Mouse (Mus musculus): Measurements from ENCODE around the gene Nusap1. TPM values are rescaled to one million over a fixed set of nuclear protein-coding genes. Genes with fewer than 3 reads are reported as not detected.

Gene Nusap1
- polyA plus RNA-seq, 1 experiment, result 4.4 TPM

GRCm38 (mm10) chr2:119587383-119587782, 30.7 kb upstream of the Nusap1 start:
- H3K4me3 ChIP-seq, result no peak overlapping the region
- H3ac ChIP-seq (ENCODE audit: control insufficient read depth, insufficient read length), result no peak overlapping the region
- H3K27me3 ChIP-seq (ENCODE audit: control insufficient read depth, insufficient read depth, insufficient read length), result no peaks in the 10 kb centered on the region
- TF ChIP-seq REST (IDR thresholded peaks at IDR 0.05; ENCODE audit: insufficient read depth, insufficient read length), result no peak
- no peak for TF ChIP-seq POLR2AphosphoS2 (IDR thresholded peaks at IDR 0.05; ENCODE audit: insufficient read length, low read depth)
- no peak for TF ChIP-seq SRF (IDR thresholded peaks at IDR 0.05; ENCODE audit: control insufficient read depth, insufficient read length, low read depth)
- H3K79me2 ChIP-seq (ENCODE audit: control insufficient read depth, insufficient read depth), result no peaks in the 10 kb centered on the region
- H3K36me3 ChIP-seq (ENCODE audit: control insufficient read depth, insufficient read depth), result peaks cover 7% of the 10 kb centered on the region
- no peak overlapping the region for H3K4me2 ChIP-seq (ENCODE audit: low read depth)

DNA sequence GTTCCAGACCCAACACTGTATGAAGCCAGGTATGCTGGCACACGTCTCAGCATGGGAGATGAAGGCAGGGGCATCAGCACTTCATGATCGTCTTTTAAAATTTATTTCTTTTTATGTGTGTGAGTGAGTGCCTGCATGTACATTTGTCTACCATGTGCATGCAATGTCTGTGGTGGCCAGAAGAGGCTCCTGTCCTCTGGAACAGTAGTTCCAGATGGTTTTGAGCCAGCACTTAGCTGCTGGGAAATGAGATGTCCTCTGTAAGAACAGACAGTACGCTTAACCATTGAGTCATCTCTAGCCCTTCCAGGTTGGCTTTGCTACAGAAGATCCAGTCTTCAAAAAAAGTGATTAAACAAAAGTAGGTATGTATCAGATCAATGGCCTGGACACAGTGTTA, 26.9 kb upstream of the Nusap1 start:
- H3ac ChIP-seq (ENCODE audit: control insufficient read depth, insufficient read length), result no peak overlapping the region
- TF ChIP-seq TCF12 (IDR thresholded peaks at IDR 0.05; ENCODE audit: insufficient read depth, poor library complexity, severe bottlenecking) (no peak), USF1 (IDR thresholded peaks at IDR 0.05; ENCODE audit: low read depth) (no peak), MYOD1 (IDR thresholded peaks at IDR 0.05; ENCODE audit: control insufficient read depth in 1 of 3, insufficient read length in 2 of 3, low read depth in 2 of 3) (no peak), POLR2AphosphoS2 (IDR thresholded peaks at IDR 0.05; ENCODE audit: insufficient read length, low read depth) (no peak)
- H3K27me3 ChIP-seq (ENCODE audit: control insufficient read depth, insufficient read depth, insufficient read length), result no peaks in the 10 kb centered on the region
- H3K79me2 ChIP-seq (ENCODE audit: control insufficient read depth, insufficient read depth), result peaks cover 18% of the 10 kb centered on the region
- H3K4me2 ChIP-seq (ENCODE audit: low read depth), result no peak overlapping the region
- no peak overlapping the region for H3K4me3 ChIP-seq
- peaks cover 10% of the 10 kb centered on the region for H3K36me3 ChIP-seq (ENCODE audit: control insufficient read depth, insufficient read depth)

- Histone ChIP-seq H3K27me3 (ENCODE audit: control insufficient read depth, insufficient read depth, insufficient read length) (no peaks in the 10 kb centered on the region), H3K36me3 (ENCODE audit: control insufficient read depth, insufficient read depth) (peaks cover 26% of the 10 kb centered on the region), H3K4me3 (peak overlapping the region; percentile 69), H3ac (ENCODE audit: control insufficient read depth, insufficient read length) (peak overlapping the region; percentile 71), H3K4me2 (ENCODE audit: low read depth) (peak overlapping the region; percentile 83), H3K79me2 (ENCODE audit: control insufficient read depth, insufficient read depth) (peaks cover 39% of the 10 kb centered on the region)
- no peak for TF ChIP-seq E2F4 (IDR thresholded peaks at IDR 0.05; ENCODE audit: insufficient read depth)
- TF ChIP-seq TCF12 (IDR thresholded peaks at IDR 0.05; ENCODE audit: insufficient read depth, poor library complexity, severe bottlenecking), result no peak
- TF ChIP-seq CEBPB (IDR thresholded peaks at IDR 0.05; ENCODE audit: insufficient read depth, poor library complexity, severe bottlenecking), result no peak
- no peak for TF ChIP-seq TCF3 (IDR thresholded peaks at IDR 0.05; ENCODE audit: insufficient read length, low read depth)
- TF ChIP-seq REST (IDR thresholded peaks at IDR 0.05; ENCODE audit: insufficient read depth, insufficient read length), result no peak
- no peak for TF ChIP-seq MYOG (IDR thresholded peaks at IDR 0.05; ENCODE audit: control insufficient read depth in 1 of 3, insufficient read depth in 1 of 3, insufficient read length in 2 of 3, low read depth in 2 of 3)
- TF ChIP-seq USF1 (IDR thresholded peaks at IDR 0.05; ENCODE audit: low read depth), result no peak
- no peak for TF ChIP-seq SRF (IDR thresholded peaks at IDR 0.05; ENCODE audit: control insufficient read depth, insufficient read length, low read depth)
- TF ChIP-seq POLR2AphosphoS2 (IDR thresholded peaks at IDR 0.05; ENCODE audit: insufficient read length, low read depth), result no peak
- TF ChIP-seq MYOD1 (IDR thresholded peaks at IDR 0.05; ENCODE audit: control insufficient read depth in 1 of 3, insufficient read length in 2 of 3, low read depth in 2 of 3), result no peak
- no peak for TF ChIP-seq POLR2A (IDR thresholded peaks at IDR 0.05; ENCODE audit: insufficient read length, low read depth)
- no peak for TF ChIP-seq MAX (IDR thresholded peaks at IDR 0.05; ENCODE audit: low read depth)
Measured at GRCm38 (mm10) chr2:119593765-119594112, 24.4 kb upstream of the Nusap1 start.

- peak in 1 of 3 experiments; percentile 14 for TF ChIP-seq MYOD1 (IDR thresholded peaks at IDR 0.05; ENCODE audit: control insufficient read depth in 1 of 3, insufficient read length in 2 of 3, low read depth in 2 of 3)
- no peak for TF ChIP-seq CEBPB (IDR thresholded peaks at IDR 0.05; ENCODE audit: insufficient read depth, poor library complexity, severe bottlenecking)
- TF ChIP-seq POLR2AphosphoS2 (IDR thresholded peaks at IDR 0.05; ENCODE audit: insufficient read length, low read depth), result peak; percentile 77
- peak; percentile 77 for TF ChIP-seq POLR2A (IDR thresholded peaks at IDR 0.05; ENCODE audit: insufficient read length, low read depth)
- TF ChIP-seq E2F4 (IDR thresholded peaks at IDR 0.05; ENCODE audit: insufficient read depth), result peak; percentile 79
- TF ChIP-seq TCF3 (IDR thresholded peaks at IDR 0.05; ENCODE audit: insufficient read length, low read depth), result no peak
- Histone ChIP-seq H3ac (ENCODE audit: control insufficient read depth, insufficient read length) (peak overlapping the region; percentile 71), H3K79me2 (ENCODE audit: control insufficient read depth, insufficient read depth) (peaks cover 44% of the 10 kb centered on the region), H3K4me2 (ENCODE audit: low read depth) (peak overlapping the region; percentile 83), H3K36me3 (ENCODE audit: control insufficient read depth, insufficient read depth) (peaks cover 32% of the 10 kb centered on the region), H3K27me3 (ENCODE audit: control insufficient read depth, insufficient read depth, insufficient read length) (no peaks in the 10 kb centered on the region), H3K4me3 (peak overlapping the region; percentile 69)
Measured at GRCm38 (mm10) chr2:119594113-119594981, 23.8 kb upstream of the Nusap1 start.

- TF ChIP-seq E2F4 (IDR thresholded peaks at IDR 0.05; ENCODE audit: insufficient read depth) (no peak), MAX (IDR thresholded peaks at IDR 0.05; ENCODE audit: low read depth) (no peak), USF1 (IDR thresholded peaks at IDR 0.05; ENCODE audit: low read depth) (no peak), TCF3 (IDR thresholded peaks at IDR 0.05; ENCODE audit: insufficient read length, low read depth) (no peak), POLR2A (IDR thresholded peaks at IDR 0.05; ENCODE audit: insufficient read length, low read depth) (no peak), SRF (IDR thresholded peaks at IDR 0.05; ENCODE audit: control insufficient read depth, insufficient read length, low read depth) (no peak), REST (IDR thresholded peaks at IDR 0.05; ENCODE audit: insufficient read depth, insufficient read length) (no peak), TCF12 (IDR thresholded peaks at IDR 0.05; ENCODE audit: insufficient read depth, poor library complexity, severe bottlenecking) (no peak), CEBPB (IDR thresholded peaks at IDR 0.05; ENCODE audit: insufficient read depth, poor library complexity, severe bottlenecking) (no peak), MYOD1 (IDR thresholded peaks at IDR 0.05; ENCODE audit: control insufficient read depth in 1 of 3, insufficient read length in 2 of 3, low read depth in 2 of 3) (no peak), MYOG (IDR thresholded peaks at IDR 0.05; ENCODE audit: control insufficient read depth in 1 of 3, insufficient read depth in 1 of 3, insufficient read length in 2 of 3, low read depth in 2 of 3) (no peak), POLR2AphosphoS2 (IDR thresholded peaks at IDR 0.05; ENCODE audit: insufficient read length, low read depth) (no peak)
Measured at GRCm38 (mm10) chr2:119595308-119595707, 22.8 kb upstream of the Nusap1 start.

More at GRCm38 (mm10) chr2:119595308-119595707, 22.8 kb upstream of the Nusap1 start:
- Histone ChIP-seq H3K36me3 (ENCODE audit: control insufficient read depth, insufficient read depth) (peaks cover 42% of the 10 kb centered on the region), H3K27me3 (ENCODE audit: control insufficient read depth, insufficient read depth, insufficient read length) (no peaks in the 10 kb centered on the region), H3K79me2 (ENCODE audit: control insufficient read depth, insufficient read depth) (peaks cover 53% of the 10 kb centered on the region), H3ac (ENCODE audit: control insufficient read depth, insufficient read length) (no peak overlapping the region), H3K4me2 (ENCODE audit: low read depth) (peak overlapping the region; percentile 67), H3K4me3 (peak overlapping the region; percentile 69)

Measured in myocyte (in vitro differentiated cells).